Mouse (Mus musculus) kidney, embryonic 15.5 days (tissue): ENCODE data around the gene Zfp52. TPM values are rescaled to one million over a fixed set of nuclear protein-coding genes. Genes with fewer than 3 reads are reported as not detected.

Experiments used
- ATAC-seq: fragments of 200-750 bp; cut with Nextera tagmentation; replicated peaks from 2 replicates; pipeline ENCODE4 v1.8.0; 2017; ENCODE audit warnings: moderate TSS enrichment; ENCODE audit not compliant: low FRiP score
- H3K27ac ChIP-seq: fragments of 300-500 bp; sonication (generic); 2 replicates; pipeline ENCODE4 v1.5.1; 2015; ENCODE audit warnings: mild to moderate bottlenecking, inconsistent platforms
- H3K27me3 ChIP-seq: fragments of 300-500 bp; sonication (generic); 2 replicates; pipeline ENCODE4 v1.6.1; 2015; ENCODE audit warnings: inconsistent platforms
- H3K36me3 ChIP-seq: fragments of 300-500 bp; sonication (generic); 2 replicates; pipeline ENCODE4 v1.6.1; 2015; ENCODE audit warnings: inconsistent platforms
- H3K4me1 ChIP-seq: fragments of 300-500 bp; sonication (generic); 2 replicates; pipeline ENCODE4 v1.6.1; 2015; ENCODE audit warnings: inconsistent platforms
- H3K4me2 ChIP-seq: fragments of 300-500 bp; sonication (generic); 2 replicates; pipeline ENCODE4 v1.6.1; 2015; ENCODE audit warnings: moderate library complexity, mild to moderate bottlenecking, inconsistent platforms
- H3K4me3 ChIP-seq: fragments of 300-500 bp; sonication (generic); replicated peaks from 2 replicates; pipeline ENCODE4 v1.5.1; 2015; ENCODE audit warnings: mild to moderate bottlenecking, inconsistent platforms
- H3K9ac ChIP-seq: fragments of 300-500 bp; sonication (generic); 2 replicates; pipeline ENCODE4 v1.6.1; 2015; ENCODE audit warnings: mild to moderate bottlenecking, inconsistent platforms
- H3K9me3 ChIP-seq: fragments of 300-500 bp; sonication (generic); replicated peaks from 2 replicates; pipeline ENCODE4 v1.6.1; 2016; ENCODE audit warnings: inconsistent platforms
- whole genome bisulfite sequencing: fragments of 180-500 bp; shearing (Covaris S2); methylation state at CpG from one replicate; pipeline ENCODE4 v1.1.7; 2015; ENCODE audit warnings: mixed read lengths; 5-methylcytosine and 5-hydroxymethylcytosine counted together
- polyA plus RNA-seq: library from polyadenylated mRNA; unstranded; fragments of >200 nt; fragmentation: Nextera tagmentation; extraction: Ambion mirVana; gene quantifications from 2 replicates; pipeline ENCODE4 v1.2.1, GENCODE M21; 2015

The Zfp52 gene
- polyA plus RNA-seq, 1 experiment from 2014 or later, result 4.9 TPM

GRCm38 (mm10) chr17:21567696-21568095 lies 32.4 kb downstream of the Zfp52 start:
- Histone ChIP-seq H3K4me3 (peak overlapping the region; percentile 76), H3K27me3 (no peaks in the 10 kb centered on the region), H3K9ac (no peak overlapping the region), H3K4me2 (peak overlapping the region; percentile 76), H3K27ac (0 out of 2 replicates have a peak overlapping the region, but pooled peaks have one; percentile 5), H3K36me3 (peaks cover 10% of the 10 kb centered on the region; the same call in 1 of the 2 replicates), H3K9me3 (no peaks in the 10 kb centered on the region), H3K4me1 (peaks cover 17% of the 10 kb centered on the region)
- WGBS, result 25% methylated on average over 1 of the region's 1 CpGs
- peak; percentile 57 for ATAC-seq

GRCm38 (mm10) chr17:21579080-21579479 lies 43.7 kb downstream of the Zfp52 start:
- H3K9ac ChIP-seq, result no peak overlapping the region
- no peak overlapping the region for H3K27ac ChIP-seq
- 95% methylated on average over 1 of the region's 1 CpGs for whole genome bisulfite sequencing
- no peak overlapping the region for H3K4me2 ChIP-seq
- H3K4me3 ChIP-seq, result no peak overlapping the region
- H3K9me3 ChIP-seq, result no peaks in the 10 kb centered on the region
- H3K36me3 ChIP-seq, result peaks cover 52% of the 10 kb centered on the region
- H3K4me1 ChIP-seq, result no peaks in the 10 kb centered on the region
- ATAC-seq, result no peak
- H3K27me3 ChIP-seq, result no peaks in the 10 kb centered on the region

GRCm38 (mm10) chr17:21579493-21580175 lies 44.3 kb downstream of the Zfp52 start:
- Histone ChIP-seq H3K27me3 (no peaks in the 10 kb centered on the region), H3K9ac (no peak overlapping the region), H3K4me1 (no peaks in the 10 kb centered on the region), H3K36me3 (peaks cover 53% of the 10 kb centered on the region), H3K4me2 (no peak overlapping the region), H3K27ac (no peak overlapping the region), H3K9me3 (no peaks in the 10 kb centered on the region), H3K4me3 (no peak overlapping the region)
- ATAC-seq, result peak; percentile 88
- WGBS, result 26% methylated on average over 5 of the region's 5 CpGs

- H3K27me3 ChIP-seq, result no peaks in the 10 kb centered on the region
- H3K9me3 ChIP-seq, result 0 out of 2 replicates have a peak, but pooled peaks cover 4% of the 10 kb centered on the region
- H3K9ac ChIP-seq, result no peak overlapping the region
- no peak overlapping the region for H3K4me2 ChIP-seq
- no peak for ATAC-seq
- H3K27ac ChIP-seq, result no peak overlapping the region
- WGBS, result 94% methylated on average over 2 of the region's 2 CpGs
- H3K4me1 ChIP-seq, result no peaks in the 10 kb centered on the region
- no peak overlapping the region for H3K4me3 ChIP-seq
- H3K36me3 ChIP-seq, result peaks cover 62% of the 10 kb centered on the region
Measured at GRCm38 (mm10) chr17:21585521-21585920, 50.2 kb downstream of the Zfp52 start.

Other genes with a start within 250 kb of the Zfp52 start
- gene Vmn1r237, start 223.7 kb upstream of the Zfp52 start, polyA plus RNA-seq, result not detected in 2 replicates
- 3.4 and 3.6 TPM in 2 replicates for gene Zfp677, start 151.8 kb upstream of the Zfp52 start, polyA plus RNA-seq
- 5.0 and 5.6 TPM in 2 replicates for gene Zfp54, start 112.3 kb upstream of the Zfp52 start, polyA plus RNA-seq
- gene Zfp51, start 85.2 kb upstream of the Zfp52 start, polyA plus RNA-seq, result 16.5 and 17.8 TPM in 2 replicates
- 11.2 and 12.7 TPM in 2 replicates for gene Zfp53, start 46.5 kb upstream of the Zfp52 start, polyA plus RNA-seq
- gene Zfp948, start 31.5 kb downstream of the Zfp52 start, polyA plus RNA-seq, result 18.7 and 19.2 TPM in 2 replicates
- 2.8 and 3.5 TPM in 2 replicates for gene Zfp983, start 115.1 kb downstream of the Zfp52 start, polyA plus RNA-seq
- 2.7 and 5.4 TPM in 2 replicates for gene Gm10226, start 156.3 kb downstream of the Zfp52 start, polyA plus RNA-seq
- gene Zfp760, start 172.2 kb downstream of the Zfp52 start, polyA plus RNA-seq, result 12.8 and 14.8 TPM in 2 replicates
- 7.4 and 8.6 TPM in 2 replicates for gene Zfp229, start 195.3 kb downstream of the Zfp52 start, polyA plus RNA-seq